Mouse (Mus musculus) CD4-positive, CD25-positive, alpha-beta regulatory T cell, adult 2 months (primary cell): ENCODE data around the gene Cbx7.
"Not testable (repeated sequence)": the region's sequence is repeated elsewhere in the genome, so short reads cannot be mapped to it uniquely, and the experiment has no call there.

Experiments used
- DNase-seq: peaks from one replicate; pipeline ENCODE4 v3.0.0-alpha.2; 2012; ENCODE audit warnings: low read depth, low spot score

Gene Cbx7

GRCm38 (mm10) chr15:79950250-79951025 lies 20.5 kb downstream of the Cbx7 start:
- DNase-seq: peak; percentile 88

- DNase-seq: peak; percentile 58
Measured at GRCm38 (mm10) chr15:79947681-79948080, 23.2 kb downstream of the Cbx7 start.

- peak; percentile 49 for DNase-seq
Measured at GRCm38 (mm10) chr15:79946790-79947189, 24.1 kb downstream of the Cbx7 start.

- peak; percentile 93 for DNase-seq
Measured at GRCm38 (mm10) chr15:79946022-79946421, 24.9 kb downstream of the Cbx7 start.

- no peak for DNase-seq
Measured at GRCm38 (mm10) chr15:79944948-79945347, 26.0 kb downstream of the Cbx7 start.

GRCm38 (mm10) chr15:79943584-79943983 lies 27.3 kb downstream of the Cbx7 start:
- DNase-seq: no peak

- no peak for DNase-seq
Measured at GRCm38 (mm10) chr15:79942541-79942940, 28.4 kb downstream of the Cbx7 start.

- DNase-seq: peak; percentile 85
Measured at GRCm38 (mm10) chr15:79940932-79941331, 30.0 kb downstream of the Cbx7 start.

GRCm38 (mm10) chr15:79939913-79940312 lies 31.0 kb downstream of the Cbx7 start:
- DNase-seq: no peak

GRCm38 (mm10) chr15:79939501-79939900 lies 31.4 kb downstream of the Cbx7 start:
- not testable (repeated sequence) for DNase-seq

GRCm38 (mm10) chr15:79939020-79939419 lies 31.9 kb downstream of the Cbx7 start:
- no peak for DNase-seq

GRCm38 (mm10) chr15:79936374-79936751 lies 34.6 kb downstream of the Cbx7 start:
- DNase-seq: no peak

- DNase-seq: no peak
Measured at GRCm38 (mm10) chr15:79935654-79936373, 35.1 kb downstream of the Cbx7 start.

- peak; percentile 58 for DNase-seq
Measured at GRCm38 (mm10) chr15:79934776-79935175, 36.1 kb downstream of the Cbx7 start.

GRCm38 (mm10) chr15:79933670-79934514 lies 37.0 kb downstream of the Cbx7 start:
- DNase-seq: peak; percentile 56

- peak; percentile 55 for DNase-seq
Measured at GRCm38 (mm10) chr15:79933052-79933669, 37.8 kb downstream of the Cbx7 start.

GRCm38 (mm10) chr15:79932323-79932987 lies 38.5 kb downstream of the Cbx7 start:
- DNase-seq: peak; percentile 97

- peak; percentile 73 for DNase-seq
Measured at GRCm38 (mm10) chr15:79931496-79932141, 39.3 kb downstream of the Cbx7 start.

GRCm38 (mm10) chr15:79929734-79930133 lies 41.2 kb downstream of the Cbx7 start:
- DNase-seq: no peak

- no peak for DNase-seq
Measured at GRCm38 (mm10) chr15:79928736-79929135, 42.2 kb downstream of the Cbx7 start.
